Mouse (Mus musculus) kidney, adult 8-10 months (tissue): ENCODE results near the gene Gm27021.

Experiments
- DNase-seq, 2 experiments: peaks; one replicate each; pipeline ENCODE4 v3.0.0; 2022

Gene Gm27021

GRCm38 (mm10) chr8:120634329-120634839 lies 33.5 kb downstream of the Gm27021 start:
- peak; percentile 78 to 82 for DNase-seq

- DNase-seq = no peak
These were observed 34.1 kb downstream of the Gm27021 start for GRCm38 (mm10) chr8:120633665-120634271.

- no peak for DNase-seq
These were observed 34.8 kb downstream of the Gm27021 start for GRCm38 (mm10) chr8:120632969-120633664.

DNA sequence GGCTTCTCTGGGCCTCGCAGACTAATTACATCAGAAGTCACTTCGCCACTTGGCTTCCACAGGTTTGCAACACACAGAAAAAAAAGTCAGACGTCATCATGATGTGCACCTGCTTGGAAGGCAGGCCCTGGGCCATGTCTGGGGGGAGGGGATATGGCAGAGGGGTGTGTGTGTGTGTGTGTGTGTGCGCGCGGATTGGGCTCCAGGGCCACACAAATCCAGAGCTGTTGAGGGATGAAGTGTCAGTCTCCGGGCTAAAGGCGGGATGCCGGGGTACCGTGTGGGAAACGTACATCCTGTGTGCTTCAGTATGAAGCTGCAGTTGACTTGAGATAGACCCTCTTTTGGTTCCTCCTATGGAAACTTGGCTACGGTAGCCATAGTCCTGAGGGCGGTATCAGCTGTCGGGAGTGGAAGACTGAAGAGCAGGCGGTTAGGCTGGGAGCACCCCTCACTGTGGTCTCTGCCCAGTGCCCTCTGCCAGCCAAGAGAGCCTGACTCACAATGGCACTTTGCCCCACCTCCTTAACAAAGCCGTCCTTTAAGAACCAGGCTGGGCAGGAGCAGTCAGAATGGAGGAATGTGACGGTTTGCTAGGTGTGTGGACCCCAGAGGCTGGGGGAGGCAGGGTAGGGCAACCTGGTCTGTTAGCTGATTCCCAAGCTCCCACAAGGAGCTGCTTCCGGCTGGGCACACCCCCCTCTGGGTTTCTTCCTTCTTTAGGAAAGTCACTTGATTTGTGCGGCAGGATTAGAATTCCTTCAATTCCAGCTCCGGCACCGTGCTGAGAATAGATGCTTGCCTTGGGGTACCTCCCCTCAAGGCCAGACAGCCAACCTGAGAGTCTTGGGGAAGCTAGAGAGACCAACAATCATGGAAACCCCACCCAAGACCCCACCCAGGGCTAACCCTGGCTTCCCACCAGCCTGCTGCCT lies 36.2 kb downstream of the Gm27021 start:
- DNase-seq = no peak

DNA sequence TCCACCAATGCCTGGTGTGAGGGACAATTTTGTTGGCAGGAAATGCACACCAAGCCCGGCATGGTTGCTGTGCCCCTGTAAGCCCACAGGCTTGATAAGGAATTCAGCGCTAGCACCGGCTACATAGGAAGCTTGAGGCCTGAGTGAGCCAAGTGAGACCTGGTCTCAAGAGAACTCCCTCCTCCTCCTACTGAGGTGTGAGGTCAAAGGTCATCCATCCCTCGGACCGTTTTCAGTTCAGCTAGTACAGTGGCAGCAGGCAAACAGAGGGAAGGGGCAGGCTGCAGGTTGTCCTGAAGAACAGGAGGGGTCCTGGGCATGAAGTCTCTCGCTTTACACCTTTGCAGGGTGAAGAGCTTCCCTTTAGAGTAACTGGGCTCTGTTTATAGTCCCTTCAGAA lies 37.0 kb downstream of the Gm27021 start:
- no peak for DNase-seq

GRCm38 (mm10) chr8:120630031-120630430 lies 37.8 kb downstream of the Gm27021 start:
- DNase-seq = no peak

DNA sequence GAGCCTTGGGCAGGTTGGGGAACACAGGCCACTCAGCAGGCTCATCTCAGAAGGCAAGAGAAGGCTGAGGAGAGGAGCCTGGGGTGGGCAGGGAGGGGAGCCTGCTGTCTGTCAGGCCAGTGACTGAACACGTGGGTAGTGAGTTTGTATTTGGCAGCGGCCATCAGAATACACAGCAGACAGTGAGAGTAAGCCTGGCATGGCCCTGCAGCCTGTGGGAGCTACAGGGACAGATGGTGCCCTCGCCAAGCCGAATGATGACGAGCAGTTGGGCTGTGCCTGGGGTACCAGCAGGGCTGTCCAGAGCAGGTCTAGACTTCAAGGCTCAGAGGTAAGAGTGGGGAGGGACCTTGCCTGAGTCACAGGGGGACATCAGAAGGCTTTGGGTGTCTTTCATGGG lies 40.6 kb downstream of the Gm27021 start:
- DNase-seq = no peak

- no peak for DNase-seq
These were observed 41.4 kb downstream of the Gm27021 start for GRCm38 (mm10) chr8:120626461-120626860.

- DNase-seq = no peak
These were observed 44.3 kb downstream of the Gm27021 start for GRCm38 (mm10) chr8:120623608-120624007.

DNA sequence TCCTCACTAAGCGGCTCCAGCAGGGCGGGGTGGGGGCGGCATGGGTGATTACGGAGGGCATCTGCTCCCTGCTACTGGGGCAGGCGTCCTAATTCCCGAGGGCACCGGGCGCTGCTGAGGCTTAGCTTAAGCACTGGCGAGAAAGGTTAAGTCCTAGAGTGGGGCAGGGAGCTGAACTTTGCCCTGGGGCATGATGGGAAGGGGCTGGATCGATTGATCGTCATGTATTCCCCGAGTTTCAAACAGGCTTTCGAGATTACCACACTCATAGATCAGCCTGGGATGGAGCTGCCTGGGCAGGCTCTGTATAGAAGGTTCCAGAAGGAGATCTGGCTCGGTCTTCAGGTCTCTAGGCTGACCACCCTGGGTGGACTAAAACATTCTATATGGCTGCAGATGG lies 45.7 kb downstream of the Gm27021 start:
- DNase-seq = no peak

DNA sequence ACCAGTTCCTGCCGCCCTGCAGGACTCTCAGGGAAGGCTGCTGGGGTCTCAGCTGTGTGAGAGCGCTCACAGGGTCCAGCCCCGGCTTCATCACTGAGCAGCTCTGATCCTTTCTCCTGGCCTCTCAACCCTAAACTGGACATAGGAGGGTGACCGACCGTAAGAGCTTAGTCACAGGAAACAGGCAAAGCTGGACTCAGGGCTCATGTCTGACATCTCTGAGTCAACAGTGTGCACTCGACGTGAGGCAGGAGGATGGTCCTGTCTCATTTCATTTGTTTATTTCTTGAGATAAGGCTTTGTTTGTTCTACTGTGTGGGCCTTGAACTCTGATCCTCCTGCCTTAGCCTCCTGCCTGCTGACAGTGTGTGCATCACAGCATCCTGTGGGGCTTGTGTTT lies 47.4 kb downstream of the Gm27021 start:
- no peak for DNase-seq

GRCm38 (mm10) chr8:120619235-120620180 lies 48.4 kb downstream of the Gm27021 start:
- no peak for DNase-seq

DNA sequence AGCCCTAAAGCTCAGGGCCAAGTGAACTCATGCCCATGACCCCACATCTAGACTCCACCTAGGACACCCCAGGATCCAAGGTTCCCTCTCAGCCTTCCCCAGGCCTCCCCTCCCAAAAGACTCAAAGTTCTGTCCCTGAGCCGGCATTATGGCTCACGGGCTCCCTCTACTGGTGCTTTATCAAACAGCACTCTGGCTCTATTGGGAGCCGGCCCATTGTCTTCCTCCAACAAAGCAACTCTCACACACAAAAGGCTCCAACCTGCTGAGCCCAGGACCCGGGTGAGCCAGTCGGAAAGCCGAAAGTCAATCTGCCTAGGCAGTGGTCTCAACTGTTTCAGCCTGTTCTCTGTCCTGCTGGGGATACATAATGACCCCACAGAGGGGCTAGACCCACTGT lies 49.8 kb downstream of the Gm27021 start:
- DNase-seq = peak; percentile 23 to 61

GRCm38 (mm10) chr8:120616663-120617626 lies 50.9 kb downstream of the Gm27021 start:
- DNase-seq = no peak

DNA sequence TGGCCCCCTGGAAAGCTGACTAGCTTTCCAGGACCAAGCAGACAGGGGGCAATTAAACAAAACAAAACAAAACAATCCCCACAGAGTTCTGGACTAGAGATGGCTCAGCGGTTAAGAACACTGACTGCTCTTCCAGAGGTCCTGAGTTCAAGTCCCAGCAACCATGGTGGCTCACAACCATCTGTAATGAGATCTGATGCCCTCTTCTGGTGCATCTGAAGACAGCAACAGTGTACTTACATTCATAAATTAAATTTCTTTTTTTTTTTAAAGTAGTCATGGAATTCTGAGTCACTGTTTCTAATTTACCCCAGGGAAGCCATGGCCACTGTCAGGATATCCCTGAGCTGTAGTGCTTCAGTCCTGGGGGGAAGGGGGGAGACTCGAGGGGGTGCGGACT lies 53.4 kb downstream of the Gm27021 start:
- no peak for DNase-seq

DNA sequence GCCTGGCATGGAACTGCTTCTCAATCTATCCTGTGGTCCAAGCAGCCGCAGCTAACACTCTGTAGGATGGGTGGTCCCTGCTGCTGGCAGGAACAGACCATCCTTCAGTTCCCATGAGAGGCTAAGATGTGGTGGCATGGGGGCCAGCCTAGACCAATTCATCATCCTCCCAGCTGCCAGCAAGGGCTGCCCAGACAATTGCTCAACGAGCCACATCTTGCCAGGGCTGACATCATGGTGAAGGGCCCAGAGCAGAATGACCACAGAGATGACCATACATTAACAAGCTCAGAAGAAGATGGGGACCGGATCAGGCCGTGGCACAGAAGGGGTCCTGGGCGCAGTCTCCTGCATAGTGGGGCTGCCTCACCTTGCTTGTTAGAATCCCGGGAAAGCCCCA lies 57.1 kb downstream of the Gm27021 start:
- no peak for DNase-seq

GRCm38 (mm10) chr8:120607885-120608284 lies 60.0 kb downstream of the Gm27021 start:
- peak; percentile 57 to 85 for DNase-seq

GRCm38 (mm10) chr8:120607460-120607859 lies 60.4 kb downstream of the Gm27021 start:
- no peak for DNase-seq

DNA sequence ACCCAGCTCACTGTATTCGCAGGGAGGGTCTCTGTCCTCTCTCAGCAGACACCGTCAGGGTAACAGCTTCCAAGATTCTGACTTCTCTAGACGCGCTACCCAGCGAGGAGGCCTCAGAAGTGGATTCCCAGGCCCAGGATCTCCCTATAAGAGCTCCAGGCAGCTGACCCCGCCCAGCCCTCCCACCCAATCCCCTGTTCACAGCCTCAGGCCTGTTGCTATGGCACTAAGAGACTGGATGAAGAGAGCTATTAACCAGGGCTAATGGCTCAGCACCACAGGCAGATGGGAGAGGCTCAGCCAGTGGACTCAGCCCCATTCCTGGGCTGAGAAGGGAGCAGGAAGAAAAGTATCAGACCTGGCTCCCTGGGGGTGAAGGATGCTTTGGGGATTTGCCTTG lies 65.2 kb downstream of the Gm27021 start:
- DNase-seq = no peak

DNA sequence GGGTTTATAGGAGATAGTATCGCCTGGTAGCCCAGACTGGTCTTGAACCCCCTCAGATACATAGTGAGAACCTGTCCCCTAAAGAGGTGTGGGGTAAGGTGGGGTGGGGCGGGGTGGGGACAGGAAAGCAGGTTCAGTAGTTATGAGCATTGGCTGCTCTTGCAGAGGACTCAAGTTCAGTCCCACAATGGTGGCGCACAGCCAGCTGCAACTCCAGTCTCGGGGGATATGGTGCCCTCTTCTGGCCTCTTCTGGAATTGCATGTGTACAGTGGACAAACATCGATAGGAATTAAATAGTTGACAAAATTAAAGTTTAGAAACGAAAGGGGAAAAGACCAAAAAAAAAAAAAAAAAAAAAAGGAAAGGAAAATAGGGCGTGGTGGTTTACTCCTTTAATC lies 68.4 kb downstream of the Gm27021 start:
- DNase-seq = peak; percentile 70 to 89

GRCm38 (mm10) chr8:120598579-120598978 lies 69.3 kb downstream of the Gm27021 start:
- no peak for DNase-seq
